Mouse (Mus musculus) cerebellum, adult 2 months (tissue): ENCODE measurements at regions not wholly inside any gene's neighbourhood (a gene's known extent, or its start where the extent isn't known, plus 50 kb on each side); places are given as distances from the start of the nearest gene placed in this dataset.

Experiments used
- DNase-seq, 2 experiments: peaks; one replicate each; pipeline ENCODE4 v3.0.0; 2021
- H3K27ac ChIP-seq: fragments of 200-500 bp; 2 replicates; pipeline ENCODE4 v1.5.1; 2012; ENCODE audit warnings: low read length, control low read depth, inconsistent platforms; ENCODE audit not compliant: insufficient read depth
- H3K27me3 ChIP-seq: fragments of 200-500 bp; 2 replicates; pipeline ENCODE4 v1.6.1; 2012; ENCODE audit warnings: inconsistent platforms, mild to moderate bottlenecking, low read length, moderate library complexity; ENCODE audit not compliant: control insufficient read depth, insufficient read depth
- H3K4me1 ChIP-seq: fragments of 200-500 bp; 2 replicates; pipeline ENCODE4 v1.6.1; 2011; ENCODE audit warnings: low read length; ENCODE audit not compliant: control insufficient read depth, insufficient read depth
- H3K4me3 ChIP-seq: fragments of 200-500 bp; replicated peaks from 2 replicates; pipeline ENCODE3; 2011; ENCODE audit warnings: mild to moderate bottlenecking, low read depth, low read length, control low read depth; ENCODE audit not compliant: insufficient read depth
- CTCF ChIP-seq: fragments of 200-500 bp; IDR thresholded peaks from 2 replicates; pipeline ENCODE4 v1.5.1; 2011; ENCODE audit warnings: low read depth, mild to moderate bottlenecking, control low read depth, low read length, moderate library complexity, borderline replicate concordance; ENCODE audit not compliant: insufficient read depth
- POLR2A ChIP-seq: fragments of 200-500 bp; IDR thresholded peaks from 2 replicates; pipeline ENCODE4 v1.6.1; 2011; ENCODE audit warnings: low read length, control low read depth, borderline replicate concordance; ENCODE audit not compliant: insufficient read depth
- WGBS: fragments of 180-500 bp; shearing (Covaris S2); methylation state at CpG from one replicate; pipeline ENCODE4 v1.1.7; 2018; 5-methylcytosine and 5-hydroxymethylcytosine counted together

DNA sequence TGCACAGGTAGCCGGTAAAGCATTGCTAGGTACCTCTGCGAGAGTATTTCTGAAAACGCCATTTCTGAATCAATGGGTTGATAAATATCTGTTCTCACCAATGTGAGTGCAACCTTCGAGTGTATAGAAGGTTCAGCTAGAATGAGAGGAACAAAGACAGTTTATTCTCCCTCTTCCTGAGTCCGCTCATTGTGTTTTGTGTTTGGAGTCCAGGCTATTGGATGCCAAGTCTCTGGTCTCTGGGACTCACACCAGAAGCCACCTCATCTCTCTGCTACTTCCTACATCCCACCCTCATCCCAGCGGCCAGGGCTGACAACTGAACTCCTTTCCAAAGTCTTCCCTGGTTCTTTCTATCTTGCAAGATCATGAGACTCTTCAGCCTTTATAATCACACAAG is 62.7 kb downstream of the Lrrc30 start:
- no peak for DNase-seq
- Histone ChIP-seq H3K27me3 (no peaks in the 10 kb centered on the region), H3K27ac (no peak overlapping the region), H3K4me1 (no peaks in the 10 kb centered on the region), H3K4me3 (no peak overlapping the region)
- TF ChIP-seq POLR2A (no peak), CTCF (no peak)
- 90% methylated on average over 6 of the region's 6 CpGs for WGBS

DNA sequence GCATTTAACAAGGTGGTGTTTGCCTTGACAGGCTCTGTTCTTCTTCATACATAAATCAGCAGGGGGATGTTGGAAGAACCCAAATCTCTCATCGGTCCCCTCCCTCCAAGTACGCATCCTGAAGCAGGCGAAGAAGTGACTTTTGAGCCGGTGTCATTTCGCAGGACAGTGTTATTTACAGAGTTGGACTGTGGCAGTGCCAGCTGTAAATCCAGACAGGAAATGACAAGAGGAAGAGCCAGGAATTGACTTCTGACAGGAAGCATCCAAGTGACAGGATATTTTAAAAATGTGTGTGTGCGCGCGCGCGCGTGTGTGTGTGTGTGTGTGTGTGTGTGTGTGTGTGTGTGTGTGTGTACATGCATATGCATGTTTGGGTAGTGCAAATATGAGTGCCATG is 66.3 kb downstream of the Lrrc30 start:
- 85% methylated on average over 11 of the region's 11 CpGs for WGBS
- H3K27me3 ChIP-seq = no peaks in the 10 kb centered on the region
- H3K4me3 ChIP-seq = no peak overlapping the region
- H3K4me1 ChIP-seq = no peaks in the 10 kb centered on the region
- TF ChIP-seq CTCF = no peak
- no peak for TF ChIP-seq POLR2A
- no peak overlapping the region for H3K27ac ChIP-seq
- DNase-seq = no peak

DNA sequence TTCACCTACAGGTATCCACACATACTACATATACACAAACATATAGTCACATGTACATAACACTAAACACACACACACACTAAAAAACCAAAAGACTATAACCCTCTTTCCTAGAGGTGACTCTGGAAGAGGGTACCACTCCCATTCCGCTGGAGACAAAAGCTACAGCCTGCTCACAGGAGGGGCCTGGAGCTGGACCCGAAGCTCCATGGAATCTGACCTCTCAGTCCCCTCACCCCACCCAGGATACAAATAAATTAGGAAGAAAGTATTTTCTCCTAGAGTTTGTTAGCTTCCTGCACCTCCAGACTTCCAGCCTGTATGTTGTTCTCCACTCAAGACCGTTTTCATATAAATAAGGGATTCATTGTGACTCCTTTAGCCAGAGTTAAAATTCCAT is 66.8 kb downstream of the Lrrc30 start:
- no peak for DNase-seq
- Histone ChIP-seq H3K4me3 (no peak overlapping the region), H3K27me3 (no peaks in the 10 kb centered on the region), H3K4me1 (no peaks in the 10 kb centered on the region), H3K27ac (no peak overlapping the region)
- TF ChIP-seq CTCF = no peak
- 64% methylated on average over 3 of the region's 3 CpGs for WGBS

DNA sequence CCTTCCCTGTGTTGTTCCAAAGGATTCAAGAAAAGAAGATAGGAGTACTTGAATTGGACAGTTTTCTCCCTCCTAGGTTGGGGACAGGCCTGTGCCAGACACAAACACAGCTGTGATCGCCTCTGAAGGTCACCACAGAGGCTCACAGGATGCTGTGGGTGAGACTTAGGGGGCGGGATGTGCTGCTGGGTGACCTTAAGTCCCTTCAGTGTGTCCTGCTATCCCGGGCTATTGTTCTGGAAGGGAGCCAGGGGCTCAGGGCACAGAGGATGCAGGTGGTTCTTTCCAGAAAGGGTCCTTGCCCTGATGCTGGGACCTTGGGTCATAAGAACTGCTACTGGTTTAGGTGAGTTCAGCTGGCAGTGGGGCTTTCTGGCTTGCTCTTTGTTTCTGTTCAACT is 67.7 kb downstream of the Lrrc30 start:
- TF ChIP-seq CTCF (no peak), POLR2A (no peak)
- Histone ChIP-seq H3K27ac (no peak overlapping the region), H3K27me3 (no peaks in the 10 kb centered on the region), H3K4me1 (no peaks in the 10 kb centered on the region), H3K4me3 (no peak overlapping the region)
- 51% methylated on average over 3 of the region's 3 CpGs for WGBS
- DNase-seq = no peak

DNA sequence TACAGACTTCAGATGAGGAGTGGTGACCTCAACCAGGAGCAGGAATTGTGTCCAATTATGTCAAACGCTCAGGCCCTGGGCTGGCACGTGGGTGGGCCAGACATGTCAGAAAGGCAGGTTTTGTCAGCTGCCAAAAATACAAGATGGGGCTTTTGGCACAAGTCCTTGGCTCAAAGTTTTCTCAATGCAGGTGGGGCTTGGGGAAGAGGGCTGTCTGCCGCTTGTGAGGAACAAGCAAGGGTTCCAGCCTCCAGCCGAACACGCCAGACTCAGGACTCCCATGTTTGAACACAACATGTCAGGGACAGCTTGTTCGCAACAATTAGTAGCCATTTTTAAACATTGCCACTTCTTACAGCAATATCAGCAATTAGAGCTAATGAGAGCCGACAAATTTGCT is 69.5 kb downstream of the Lrrc30 start:
- WGBS = 21% methylated on average over 7 of the region's 7 CpGs

DNA sequence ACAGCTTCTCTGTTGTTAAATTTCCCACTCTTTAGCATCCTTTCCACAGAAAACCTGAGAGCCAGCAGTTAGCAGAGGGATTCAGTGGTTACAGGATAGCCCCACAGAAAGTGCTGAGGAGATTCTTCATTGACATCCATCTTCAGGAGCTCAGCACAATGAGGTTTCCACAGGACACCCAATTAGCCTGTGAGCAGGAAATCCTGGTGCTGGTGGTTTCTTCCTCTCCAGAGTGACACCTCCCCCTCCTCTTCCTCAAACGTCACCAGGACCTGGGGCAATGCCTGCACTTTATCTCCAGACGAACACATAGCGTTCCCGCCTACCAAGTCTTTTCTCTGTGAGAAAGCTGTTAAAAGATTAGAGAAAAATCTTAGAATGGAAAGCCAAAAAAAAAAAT is 70.7 kb downstream of the Lrrc30 start:
- Histone ChIP-seq H3K27me3 (no peaks in the 10 kb centered on the region), H3K27ac (no peak overlapping the region), H3K4me3 (no peak overlapping the region), H3K4me1 (no peaks in the 10 kb centered on the region)
- 95% methylated on average over 4 of the region's 4 CpGs for WGBS
- TF ChIP-seq CTCF (no peak), POLR2A (no peak)
- no peak for DNase-seq

More for the DNA sequence above, 69.5 kb downstream of the Lrrc30 start:
- Histone ChIP-seq H3K27me3 (no peaks in the 10 kb centered on the region), H3K27ac (no peak overlapping the region), H3K4me1 (no peaks in the 10 kb centered on the region), H3K4me3 (no peak overlapping the region)
- DNase-seq = no peak
- TF ChIP-seq POLR2A (no peak), CTCF (no peak)

DNA sequence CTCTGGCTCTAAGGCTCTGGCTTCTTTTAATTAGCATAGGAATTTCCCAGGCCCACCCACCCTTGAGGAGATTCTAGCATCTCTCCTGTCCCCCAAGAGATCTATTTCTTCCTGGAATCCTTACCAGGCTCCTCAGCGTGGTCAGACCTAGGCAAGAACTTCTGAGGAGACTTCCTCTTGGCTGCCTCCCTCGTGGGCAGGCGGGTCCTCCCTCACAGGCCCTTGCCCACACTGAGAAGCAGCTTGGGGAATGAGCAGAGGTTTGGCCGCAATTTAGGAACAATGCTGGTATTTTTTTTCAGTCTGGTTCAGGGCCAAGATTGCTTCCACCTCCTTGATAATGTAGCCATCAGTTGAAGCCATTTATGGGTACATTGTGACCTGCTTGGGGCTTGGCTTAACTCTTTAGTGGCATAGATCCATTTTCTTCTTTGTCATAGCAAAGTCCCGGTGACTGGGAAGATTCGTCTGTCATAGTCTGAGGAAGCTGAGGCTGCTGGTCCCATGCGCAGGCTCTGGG is 75.1 kb downstream of the Lrrc30 start:
- WGBS = 50% methylated on average over 7 of the region's 7 CpGs
- Histone ChIP-seq H3K4me1 (no peaks in the 10 kb centered on the region), H3K27ac (no peak overlapping the region), H3K27me3 (no peaks in the 10 kb centered on the region), H3K4me3 (no peak overlapping the region)
- DNase-seq = no peak
- no peak for TF ChIP-seq POLR2A
- no peak for TF ChIP-seq CTCF

DNA sequence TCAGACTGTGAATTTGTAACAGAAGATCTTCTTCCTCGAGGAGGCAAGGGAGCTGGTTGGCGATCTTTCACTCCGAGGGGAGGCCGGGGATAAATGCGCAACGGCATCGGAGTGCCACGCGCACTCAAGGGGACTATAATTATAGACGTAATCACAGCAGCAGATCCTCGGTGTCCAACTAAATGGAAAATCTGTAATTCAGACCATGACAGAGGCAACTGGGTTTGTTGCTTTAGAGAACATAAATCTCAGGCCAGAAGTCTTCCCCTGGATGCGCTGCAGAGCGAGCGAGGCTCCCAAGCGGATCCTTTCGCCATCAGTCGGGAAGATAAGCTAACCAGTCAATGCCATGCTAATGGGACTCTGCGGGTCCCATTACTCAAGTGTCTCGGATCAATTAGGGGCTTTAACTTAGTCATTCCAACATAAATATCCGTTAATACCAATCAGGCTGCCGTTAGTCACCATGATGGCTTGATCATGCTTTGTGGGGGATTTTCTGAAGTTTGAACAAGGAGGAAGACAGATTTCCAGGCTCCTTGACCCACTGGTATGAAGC is 79.9 kb downstream of the Lrrc30 start:
- TF ChIP-seq CTCF = no peak
- no peak for TF ChIP-seq POLR2A
- Histone ChIP-seq H3K27ac (no peak overlapping the region), H3K4me3 (no peak overlapping the region), H3K4me1 (no peaks in the 10 kb centered on the region), H3K27me3 (no peaks in the 10 kb centered on the region)
- no peak for DNase-seq
- WGBS = 96% methylated on average over 21 of the region's 21 CpGs
